In genomic region chr5:127756011-127756410, GRCm38 (mm10) we compare ENCODE assay signal across 27 mouse cellular contexts.
DNase-seq lines count a peak whose midpoint lies in the region; ATAC-seq and TF ChIP-seq lines count a peak whose summit lies in the region.
"Had no signal": no experiment of that assay in that cellular context is flagged by ENCODE, and none has a peak within 500 bp of the region (broad histone marks: within the 10 kb centered on the region; RNA-seq: fewer than 3 reads in every experiment).

No protein-coding gene starts in this region.

- TF ChIP-seq CTCF in heart, adult 2 months (IDR thresholded peaks at IDR 0.05): no peak
- TF ChIP-seq CTCF in midbrain, postnatal 0 days (IDR thresholded peaks at IDR 0.05): no peak

- H3K4me3 ChIP-seq in heart, adult 2 months: no peak overlapping the region
- H3K4me3 ChIP-seq in midbrain, postnatal 0 days (ENCODE audit: low read depth, low read length): no peak overlapping the region
- H3K4me3 ChIP-seq in midbrain, embryonic 11.5 days (ENCODE audit: low read depth, low read length): no peak overlapping the region
- H3K4me3 ChIP-seq in intestine, embryonic 16.5 days (ENCODE audit: low read length): no peak overlapping the region
- H3K4me3 ChIP-seq: erythroblast, embryonic 14.5 days; heart, embryonic 15.5 days; hindbrain, embryonic 12.5 days; limb, embryonic 12.5 days; liver, embryonic 15.5 days; midbrain, embryonic 13.5 days had no signal

- no peaks in the 10 kb centered on the region for H3K4me1 ChIP-seq in heart, adult 2 months (ENCODE audit: control insufficient read depth, insufficient read depth, low read length)
- H3K4me1 ChIP-seq in midbrain, postnatal 0 days (ENCODE audit: insufficient read depth, low read length): 0 out of 2 replicates have a peak, but pooled peaks cover 5% of the 10 kb centered on the region
- no peaks in the 10 kb centered on the region for H3K4me1 ChIP-seq in midbrain, embryonic 11.5 days (ENCODE audit: control insufficient read depth, insufficient read depth, low read length)
- H3K4me1 ChIP-seq in intestine, embryonic 16.5 days (ENCODE audit: control insufficient read depth, insufficient read depth, low read length): peaks cover under 1% of the 10 kb centered on the region; the same call in 1 of the 2 replicates
- H3K4me1 ChIP-seq: hindbrain, embryonic 12.5 days; limb, embryonic 12.5 days; liver, embryonic 15.5 days had no signal

- TF ChIP-seq POLR2A in heart, adult 2 months (IDR thresholded peaks at IDR 0.05; ENCODE audit: insufficient read depth, low read depth, low read length): no peak

- H3K27me3 ChIP-seq in heart, adult 2 months (ENCODE audit: control insufficient read depth, insufficient read depth, low read length): no peaks in the 10 kb centered on the region
- no peaks in the 10 kb centered on the region for H3K27me3 ChIP-seq in midbrain, postnatal 0 days (ENCODE audit: insufficient read depth, low read length)
- H3K27me3 ChIP-seq in midbrain, embryonic 11.5 days (ENCODE audit: control insufficient read depth, insufficient read depth, low read length): no peaks in the 10 kb centered on the region
- no peaks in the 10 kb centered on the region for H3K27me3 ChIP-seq in intestine, embryonic 16.5 days (replicated peaks; ENCODE audit: control insufficient read depth, insufficient read depth, low read length)
- H3K27me3 ChIP-seq: CH12.LX; heart, embryonic 15.5 days; hindbrain, embryonic 12.5 days; liver, embryonic 15.5 days; midbrain, embryonic 13.5 days had no signal

- no peak for ATAC-seq in midbrain, postnatal 0 days (ENCODE audit: low FRiP score)
- no peak for ATAC-seq in midbrain, embryonic 11.5 days (ENCODE audit: low FRiP score)
- no peak for ATAC-seq in intestine, embryonic 16.5 days
- ATAC-seq: activated CD4-positive, CD25-positive, alpha-beta regulatory T cell, adult 4 months; midbrain, embryonic 13.5 days had no signal

- H3K9me3 ChIP-seq in midbrain, postnatal 0 days (ENCODE audit: low read length): no peaks in the 10 kb centered on the region
- no peaks in the 10 kb centered on the region for H3K9me3 ChIP-seq in midbrain, embryonic 11.5 days (ENCODE audit: control insufficient read depth, low read length)
- H3K9me3 ChIP-seq in intestine, embryonic 16.5 days (ENCODE audit: control insufficient read depth, low read length): no peaks in the 10 kb centered on the region
- H3K9me3 ChIP-seq: heart, embryonic 15.5 days; hindbrain, embryonic 12.5 days; limb, embryonic 12.5 days; liver, embryonic 15.5 days; midbrain, embryonic 13.5 days had no signal

- H3K27ac ChIP-seq in heart, adult 2 months: no peak overlapping the region
- no peak overlapping the region for H3K27ac ChIP-seq in midbrain, postnatal 0 days (ENCODE audit: low read depth, low read length)
- no peak overlapping the region for H3K27ac ChIP-seq in midbrain, embryonic 11.5 days (ENCODE audit: low read depth, low read length)
- no peak overlapping the region for H3K27ac ChIP-seq in intestine, embryonic 16.5 days (ENCODE audit: low read length)
- H3K27ac ChIP-seq: heart, embryonic 15.5 days; hindbrain, embryonic 12.5 days; limb, embryonic 12.5 days; liver, embryonic 15.5 days; midbrain, embryonic 13.5 days had no signal

- intact Hi-C loops in heart, adult 2 months (cut with DNase I): no loop called here

- no peak overlapping the region for H3K4me2 ChIP-seq in midbrain, postnatal 0 days (ENCODE audit: low read depth, low read length, poor library complexity, severe bottlenecking)
- no peak overlapping the region for H3K4me2 ChIP-seq in midbrain, embryonic 11.5 days
- H3K4me2 ChIP-seq in intestine, embryonic 16.5 days (ENCODE audit: low read depth, low read length): no peak overlapping the region
- H3K4me2 ChIP-seq: heart, embryonic 15.5 days; hindbrain, embryonic 12.5 days; limb, embryonic 12.5 days; liver, embryonic 15.5 days; lung, embryonic 14.5 days; midbrain, embryonic 13.5 days had no signal

- no peaks in the 10 kb centered on the region for H3K79me2 ChIP-seq in heart, adult 2 months (replicated peaks; ENCODE audit: control insufficient read depth, insufficient read depth, low read length)

- 79% methylated on average over 3 of the region's 3 CpGs for WGBS in heart, adult 2 months
- 78% methylated on average over 3 of the region's 3 CpGs for WGBS in midbrain, postnatal 0 days
- 86% methylated on average over 3 of the region's 3 CpGs for WGBS in midbrain, embryonic 11.5 days
- 80% methylated on average over 3 of the region's 3 CpGs for WGBS in intestine, embryonic 16.5 days

- H3K36me3 ChIP-seq in heart, adult 2 months (ENCODE audit: control insufficient read depth, insufficient read depth, low read length): no peaks in the 10 kb centered on the region
- no peaks in the 10 kb centered on the region for H3K36me3 ChIP-seq in midbrain, postnatal 0 days (ENCODE audit: insufficient read depth, low read length)
- H3K36me3 ChIP-seq in midbrain, embryonic 11.5 days (ENCODE audit: control insufficient read depth, insufficient read depth, low read length): no peaks in the 10 kb centered on the region
- H3K36me3 ChIP-seq in intestine, embryonic 16.5 days (ENCODE audit: control insufficient read depth, insufficient read depth, low read length): no peaks in the 10 kb centered on the region
- H3K36me3 ChIP-seq: heart, embryonic 15.5 days; hindbrain, embryonic 12.5 days; limb, embryonic 12.5 days; liver, embryonic 15.5 days; midbrain, embryonic 13.5 days had no signal

- H3K9ac ChIP-seq in heart, adult 2 months (ENCODE audit: low read depth, low read length): no peak overlapping the region
- 0 out of 2 replicates have a peak overlapping the region, but pooled peaks have one; percentile 8 for H3K9ac ChIP-seq in midbrain, postnatal 0 days (replicated peaks; ENCODE audit: low read length, poor library complexity, severe bottlenecking)
- no peak overlapping the region for H3K9ac ChIP-seq in midbrain, embryonic 11.5 days (ENCODE audit: low read length)
- H3K9ac ChIP-seq in intestine, embryonic 16.5 days (ENCODE audit: low read depth, low read length): no peak overlapping the region
- H3K9ac ChIP-seq: heart, embryonic 15.5 days; hindbrain, embryonic 12.5 days; limb, embryonic 12.5 days; liver, embryonic 15.5 days; lung, embryonic 14.5 days; midbrain, embryonic 13.5 days had no signal

- DNase-seq in cerebellum, postnatal 10 days: peak; percentile 73 to 82
- DNase-seq in cerebellum, adult 9-10 months: no peak
- DNase-seq in heart, adult 11 months: peak; percentile 74
- no peak for DNase-seq in heart, adult 2 months
- DNase-seq in midbrain, postnatal 0 days (ENCODE audit: low spot score): peak; percentile 58
- DNase-seq in midbrain, embryonic 11.5 days (ENCODE audit: low spot score, missing footprints): no peak
- DNase-seq: adrenal gland, adult 2 months; adrenal gland, postnatal 36 days; cerebellum, adult 11 months; cerebellum, adult 9-11 months; heart, postnatal 36 days; kidney, adult 11 months; kidney, postnatal 14 days; layer of hippocampus, adult 9-11 months; lung, embryonic 14.5 days; right cerebral cortex, adult 18-20 months; right cerebral cortex, postnatal 4 days; thymus, postnatal 14 days had no signal

- TF ChIP-seq EP300 in heart, adult 2 months (IDR thresholded peaks at IDR 0.05; ENCODE audit: insufficient read depth, low read depth, low read length): no peak

Comparison
In these comparisons a context has a peak if more than half of its experiments do, and no peak if none do; other contexts are left out.
1. DNase-seq: peak in cerebellum, postnatal 10 days (2 of 2), heart, adult 11 months (single experiment) and midbrain, postnatal 0 days (single experiment); none in cerebellum, adult 9-10 months (single experiment), heart, adult 2 months (0 of 2) and midbrain, embryonic 11.5 days (single experiment).